Mouse (Mus musculus) lung, postnatal 0 days (tissue): Measurements from ENCODE around the gene 4932429P05Rik. TPM values are rescaled to one million over a fixed set of nuclear protein-coding genes. Genes with fewer than 3 reads are reported as not detected.

Source experiments
- ATAC-seq: fragments of 200-750 bp; cut with Nextera tagmentation; 2 replicates; pipeline ENCODE4 v1.8.0; 2017; ENCODE audit warnings: moderate library complexity
- DNase-seq: peaks from one replicate; pipeline ENCODE4 v3.0.0-alpha.2; 2016; ENCODE audit warnings: low spot score
- H3K27ac ChIP-seq: fragments of 300-500 bp; sonication (generic); 2 replicates; pipeline ENCODE4 v1.5.1; 2014; ENCODE audit warnings: antibody characterized with exemption, mild to moderate bottlenecking, low read length, mixed read lengths
- H3K27me3 ChIP-seq: fragments of 300-500 bp; sonication (generic); replicated peaks from 2 replicates; pipeline ENCODE4 v1.6.1; 2014; ENCODE audit warnings: low read length, mixed read lengths; ENCODE audit not compliant: insufficient read depth
- H3K36me3 ChIP-seq: fragments of 300-500 bp; sonication (generic); 2 replicates; pipeline ENCODE4 v1.6.1; 2014; ENCODE audit warnings: low read length, mixed read lengths; ENCODE audit not compliant: insufficient read depth
- H3K4me1 ChIP-seq: fragments of 300-500 bp; sonication (generic); 2 replicates; pipeline ENCODE4 v1.6.1; 2014; ENCODE audit warnings: antibody characterized with exemption, low read depth, low read length, mixed read lengths; ENCODE audit not compliant: insufficient read depth
- H3K4me2 ChIP-seq: fragments of 300-500 bp; sonication (generic); replicated peaks from 2 replicates; pipeline ENCODE4 v1.6.1; 2014; ENCODE audit warnings: low read depth, mild to moderate bottlenecking, low read length, moderate library complexity, mixed read lengths
- H3K4me3 ChIP-seq: fragments of 300-500 bp; sonication (generic); 2 replicates; pipeline ENCODE4 v1.5.1; 2014; ENCODE audit warnings: low read depth, low read length
- H3K9ac ChIP-seq: fragments of 300-500 bp; sonication (generic); replicated peaks from 2 replicates; pipeline ENCODE4 v1.6.1; 2014; ENCODE audit warnings: low read depth, mild to moderate bottlenecking
- H3K9me3 ChIP-seq: fragments of 300-500 bp; sonication (generic); 2 replicates; pipeline ENCODE4 v1.6.1; 2016; ENCODE audit warnings: low read length, mixed read lengths
- CTCF ChIP-seq: IDR thresholded peaks from 2 replicates; pipeline ENCODE4 v1.5.1; 2016; ENCODE audit warnings: antibody characterized with exemption, mild to moderate bottlenecking
- EP300 ChIP-seq: IDR thresholded peaks from 2 replicates; pipeline ENCODE4 v1.6.1; 2016; ENCODE audit warnings: antibody characterized with exemption, mild to moderate bottlenecking, control low read depth
- polyA plus RNA-seq: library from polyadenylated mRNA; unstranded; fragments of >200 nt; fragmentation: Nextera tagmentation; extraction: Ambion mirVana; gene quantifications from 2 replicates; pipeline ENCODE4 v1.2.1, GENCODE M21; 2015

The 4932429P05Rik gene
- polyA plus RNA-seq, result not detected in 2 replicates

DNA sequence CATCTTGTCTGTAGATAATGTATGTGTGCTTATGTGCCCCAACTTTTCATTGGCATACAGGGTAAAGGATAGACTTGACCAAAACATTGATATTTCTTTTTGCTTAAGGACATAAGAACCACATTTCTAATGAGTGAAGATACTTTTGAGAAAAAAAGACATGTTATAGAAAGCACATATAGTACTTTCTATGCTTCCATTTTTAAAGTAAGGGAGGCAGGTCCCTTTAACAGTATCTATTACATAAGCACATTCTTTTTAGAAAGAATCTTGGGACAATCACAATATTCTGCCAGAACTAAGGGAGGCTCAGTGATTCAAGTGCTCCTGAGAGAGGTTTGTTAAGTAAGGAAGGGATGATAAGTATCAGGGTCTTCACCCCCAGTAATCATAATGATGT lies at the start of gene 4932429P05Rik:
Gene 4932429P05Rik, plus strand, starts transcription at position 301 of the 400 bp plus-strand sequence.
- Histone ChIP-seq H3K27ac (no peak within 1 kb of the TSS), H3K4me2 (no peak within 1 kb of the TSS), H3K36me3 (no peaks in the 10 kb centered on the region), H3K4me3 (no peak within 1 kb of the TSS), H3K4me1 (no peaks in the 10 kb centered on the region), H3K9me3 (no peaks in the 10 kb centered on the region), H3K9ac (no peak within 1 kb of the TSS), H3K27me3 (no peaks in the 10 kb centered on the region)
- DNase-seq (no peak), ATAC-seq (no peak)
- no peak for TF ChIP-seq CTCF
- TF ChIP-seq EP300, result no peak

Other genes starting within 250 kb of the 4932429P05Rik start
- gene 4930415L06Rik, start 180.6 kb downstream of the 4932429P05Rik start, polyA plus RNA-seq, result not detected in 2 replicates